Mouse (Mus musculus): ENCODE data around the gene Apoc2. TPM values are rescaled to one million over a fixed set of nuclear protein-coding genes. Genes with fewer than 3 reads are reported as not detected.

The Apoc2 gene
- polyA plus RNA-seq, 1 experiment from 2014 or later, result 0.23 TPM

- Histone ChIP-seq H3K4me3 (replicated peaks) (no peak overlapping the region), H3K4me2 (replicated peaks) (no peak overlapping the region), H3K9ac (replicated peaks) (no peak overlapping the region), H3K9me3 (no peaks in the 10 kb centered on the region), H3K36me3 (peaks cover 50% of the 10 kb centered on the region), H3K27me3 (no peaks in the 10 kb centered on the region), H3K4me1 (replicated peaks) (peaks cover 18% of the 10 kb centered on the region), H3K27ac (no peak overlapping the region)
- 60% methylated on average over 4 of the region's 4 CpGs for WGBS
- ATAC-seq, result no peak
Observed at GRCm38 (mm10) chr7:19713196-19713595, 35.5 kb upstream of the Apoc2 start.

DNA sequence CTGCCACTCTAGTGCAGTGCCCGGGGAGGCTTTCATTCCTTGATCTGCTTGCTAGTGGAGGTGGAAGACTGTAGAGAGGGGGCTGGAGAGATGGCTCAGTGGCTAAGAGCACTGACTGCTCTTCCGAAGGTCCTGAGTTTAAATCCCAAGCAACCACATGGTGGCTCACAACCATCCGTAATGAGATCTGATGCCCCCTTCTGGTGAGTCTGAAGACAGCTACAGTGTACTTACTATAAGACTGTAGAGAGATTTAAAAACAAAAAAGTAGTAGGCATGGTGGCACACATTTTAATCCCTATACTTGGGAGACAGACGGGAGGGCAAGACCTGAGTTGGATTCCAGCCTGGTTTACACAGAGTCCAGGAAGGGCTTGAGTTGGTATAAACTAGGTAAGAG lies 34.7 kb upstream of the Apoc2 start:
- H3K27me3 ChIP-seq, result no peaks in the 10 kb centered on the region
- H3K4me2 ChIP-seq (replicated peaks), result no peak overlapping the region
- H3K36me3 ChIP-seq, result peaks cover 57% of the 10 kb centered on the region
- H3K27ac ChIP-seq, result no peak overlapping the region
- ATAC-seq, result no peak
- 76% methylated on average over 4 of the region's 4 CpGs for WGBS
- H3K4me3 ChIP-seq (replicated peaks), result no peak overlapping the region
- peaks cover 18% of the 10 kb centered on the region for H3K4me1 ChIP-seq (replicated peaks)
- no peak overlapping the region for H3K9ac ChIP-seq (replicated peaks)
- H3K9me3 ChIP-seq, result no peaks in the 10 kb centered on the region

DNA sequence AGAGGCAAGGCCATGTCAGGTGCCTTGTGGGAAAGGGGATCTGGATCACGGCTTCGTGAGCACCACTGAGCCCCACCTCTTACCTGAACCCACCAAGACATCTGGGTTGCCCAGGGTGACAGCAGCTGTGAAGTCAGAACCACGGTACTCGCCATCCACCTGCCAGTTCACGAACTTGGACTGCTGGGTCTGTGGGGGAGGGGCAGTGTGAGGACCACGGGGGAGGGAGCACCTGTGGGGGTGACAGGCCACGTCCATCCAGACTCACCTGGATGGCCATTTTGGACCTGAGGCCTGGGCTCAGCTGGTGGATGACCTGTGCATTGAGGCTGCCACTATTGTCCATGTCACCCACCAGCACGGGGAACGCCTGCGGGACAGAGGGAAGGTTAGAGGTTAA lies 32.9 kb upstream of the Apoc2 start:
- ATAC-seq, result no peak
- H3K4me3 ChIP-seq (replicated peaks), result no peak overlapping the region
- 97% methylated on average over 10 of the region's 10 CpGs for WGBS
- no peaks in the 10 kb centered on the region for H3K9me3 ChIP-seq
- H3K9ac ChIP-seq (replicated peaks), result no peak overlapping the region
- no peak overlapping the region for H3K27ac ChIP-seq
- H3K4me1 ChIP-seq (replicated peaks), result peaks cover 12% of the 10 kb centered on the region
- no peaks in the 10 kb centered on the region for H3K27me3 ChIP-seq
- no peak overlapping the region for H3K4me2 ChIP-seq (replicated peaks)
- H3K36me3 ChIP-seq, result peaks cover 71% of the 10 kb centered on the region

DNA sequence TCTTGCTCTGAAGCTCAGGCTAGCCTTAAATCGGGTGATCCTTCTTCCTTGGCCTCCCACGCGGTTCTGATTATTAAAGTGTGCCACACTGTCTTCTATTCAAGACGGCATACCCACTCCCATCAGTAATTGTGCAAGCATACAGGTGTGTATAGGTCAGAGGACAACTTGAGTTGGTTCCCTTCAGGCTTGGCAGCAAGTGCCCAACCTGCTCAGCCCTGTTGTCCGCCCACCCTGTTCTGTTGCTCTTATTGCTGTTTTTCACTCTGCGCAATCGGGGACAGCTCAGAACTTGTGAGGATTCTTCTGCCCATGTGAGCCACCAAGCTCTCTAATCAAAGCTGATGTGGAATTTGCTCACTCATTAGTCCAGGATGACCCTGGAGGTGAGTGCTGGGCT lies 27.5 kb upstream of the Apoc2 start:
- Histone ChIP-seq H3K27ac (no peak overlapping the region), H3K36me3 (peaks cover 68% of the 10 kb centered on the region), H3K9me3 (no peaks in the 10 kb centered on the region), H3K4me3 (replicated peaks) (no peak overlapping the region), H3K27me3 (no peaks in the 10 kb centered on the region), H3K9ac (replicated peaks) (no peak overlapping the region), H3K4me1 (replicated peaks) (0 out of 2 replicates have a peak, but pooled peaks cover 3% of the 10 kb centered on the region), H3K4me2 (replicated peaks) (no peak overlapping the region)
- no peak for ATAC-seq
- WGBS, result 94% methylated on average over 7 of the region's 7 CpGs

DNA sequence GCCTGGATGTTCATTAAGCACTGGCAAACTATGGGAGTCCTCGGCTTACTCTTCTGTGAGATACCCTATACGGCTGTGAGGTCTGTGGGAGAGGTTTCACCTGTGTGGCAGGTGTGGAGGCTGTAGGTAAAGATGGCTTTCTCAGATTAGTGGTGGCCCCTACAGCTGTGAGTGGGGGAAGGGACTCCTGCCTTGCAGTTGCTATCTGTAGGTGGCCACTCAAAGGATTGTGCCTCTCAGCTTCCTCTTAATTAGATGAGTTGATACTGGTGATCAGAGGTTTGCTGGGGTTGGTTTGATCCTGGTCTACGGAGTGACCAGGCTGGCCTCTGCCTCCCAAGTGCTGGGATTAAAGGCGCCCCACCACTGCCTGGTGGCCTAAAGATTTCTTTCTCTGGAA lies 26.7 kb upstream of the Apoc2 start:
- peaks cover 60% of the 10 kb centered on the region for H3K36me3 ChIP-seq
- WGBS, result 95% methylated on average over 4 of the region's 4 CpGs
- no peaks in the 10 kb centered on the region for H3K9me3 ChIP-seq
- ATAC-seq, result no peak
- peaks cover 4% of the 10 kb centered on the region for H3K4me1 ChIP-seq (replicated peaks)
- H3K27me3 ChIP-seq, result no peaks in the 10 kb centered on the region
- H3K4me3 ChIP-seq (replicated peaks), result no peak overlapping the region
- no peak overlapping the region for H3K4me2 ChIP-seq (replicated peaks)
- no peak overlapping the region for H3K9ac ChIP-seq (replicated peaks)
- no peak overlapping the region for H3K27ac ChIP-seq

- H3K36me3 ChIP-seq, result peaks cover 47% of the 10 kb centered on the region
Observed at GRCm38 (mm10) chr7:19702859-19703555, 25.3 kb upstream of the Apoc2 start.

DNA sequence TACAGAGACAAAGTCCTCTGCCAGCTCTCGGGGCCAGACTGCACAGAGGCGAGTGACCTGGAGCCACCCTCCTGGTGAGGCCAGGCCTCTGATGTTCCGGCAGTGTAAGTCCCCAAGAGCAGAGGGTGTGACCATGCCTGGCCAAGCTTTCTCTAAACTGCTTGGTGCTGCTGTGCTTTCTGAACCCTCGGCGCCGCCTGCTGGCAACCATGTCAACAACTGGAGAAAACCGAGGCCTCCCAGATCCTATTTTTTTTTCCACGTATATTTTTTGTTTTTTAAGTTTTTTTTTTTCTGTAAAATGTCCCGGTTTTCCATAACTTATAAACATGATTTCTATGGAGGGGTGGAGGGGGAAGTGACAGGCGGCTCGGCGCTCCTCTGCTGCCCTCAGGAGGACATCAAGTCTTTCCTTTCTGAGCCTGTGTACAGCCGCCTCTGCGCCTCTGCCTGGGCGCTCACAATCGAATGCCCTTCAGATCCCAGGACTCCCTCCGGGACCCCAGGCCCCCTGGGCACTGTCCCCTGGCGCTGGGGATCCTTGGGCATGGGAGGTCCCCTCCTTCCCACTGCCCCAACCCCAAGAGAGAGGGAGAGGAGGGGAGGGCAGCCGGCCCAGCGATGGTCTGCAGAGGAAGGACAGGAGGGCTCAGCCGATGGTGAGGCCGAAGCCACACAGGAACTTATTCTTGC lies 23.5 kb upstream of the Apoc2 start:
- Histone ChIP-seq H3K4me3 (replicated peaks) (no peak overlapping the region), H3K4me1 (replicated peaks) (peaks cover 21% of the 10 kb centered on the region), H3K9me3 (no peaks in the 10 kb centered on the region), H3K27ac (no peak overlapping the region; the same call in 1 of the 2 replicates), H3K27me3 (no peaks in the 10 kb centered on the region), H3K9ac (replicated peaks) (no peak overlapping the region), H3K4me2 (replicated peaks) (no peak overlapping the region), H3K36me3 (peaks cover 36% of the 10 kb centered on the region)
- peak; percentile 50 for ATAC-seq
- 33% methylated on average over 22 of the region's 22 CpGs for WGBS

More at GRCm38 (mm10) chr7:19702859-19703555, 25.3 kb upstream of the Apoc2 start:
- no peak overlapping the region; the same call in 1 of the 2 replicates for H3K9ac ChIP-seq (replicated peaks)
- peaks cover 19% of the 10 kb centered on the region for H3K4me1 ChIP-seq (replicated peaks)
- H3K27me3 ChIP-seq, result no peaks in the 10 kb centered on the region
- no peak overlapping the region for H3K27ac ChIP-seq
- H3K4me2 ChIP-seq (replicated peaks), result no peak overlapping the region
- no peak for ATAC-seq
- WGBS, result 93% methylated on average over 16 of the region's 16 CpGs
- no peak overlapping the region for H3K4me3 ChIP-seq (replicated peaks)
- no peaks in the 10 kb centered on the region for H3K9me3 ChIP-seq

DNA sequence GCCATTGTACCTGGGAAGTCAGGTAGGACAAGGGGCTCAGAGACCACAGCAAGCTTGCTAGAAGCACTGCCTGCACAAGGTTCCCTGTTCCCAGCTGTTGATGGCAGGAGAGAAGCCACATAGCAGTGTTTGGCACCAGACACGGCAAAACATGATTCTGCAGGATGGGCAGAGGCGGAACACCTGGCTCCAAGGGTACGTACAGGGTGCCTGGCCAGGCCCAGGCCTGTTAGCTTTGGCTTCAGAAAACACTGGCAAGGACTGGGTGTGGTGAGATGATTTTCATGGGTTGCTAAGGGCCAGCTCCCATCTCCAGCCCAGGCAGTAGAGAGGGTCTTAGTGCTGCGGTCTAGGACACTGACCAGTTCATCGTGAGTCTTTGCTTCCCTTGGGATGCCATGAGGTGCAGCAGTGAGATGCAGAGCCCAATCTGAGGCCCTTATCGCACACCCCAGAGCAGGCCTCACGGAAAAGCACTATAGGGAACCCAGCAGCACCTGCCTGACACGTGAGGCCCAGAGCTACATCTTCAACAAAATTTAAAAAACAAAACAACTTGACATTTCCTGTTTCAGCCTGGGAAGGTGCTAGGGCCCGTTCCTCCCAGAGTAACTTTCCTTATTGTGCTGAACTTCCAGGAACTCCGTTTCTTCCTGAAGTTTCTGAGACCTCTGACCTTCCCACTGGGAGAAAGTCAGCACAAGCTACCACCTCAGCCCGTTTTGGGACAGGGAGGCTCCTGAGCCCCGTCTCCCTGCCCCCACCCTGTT lies 22.7 kb upstream of the Apoc2 start:
- Histone ChIP-seq H3K27ac (no peak overlapping the region; the same call in 1 of the 2 replicates), H3K4me2 (replicated peaks) (no peak overlapping the region), H3K9me3 (no peaks in the 10 kb centered on the region), H3K9ac (replicated peaks) (no peak overlapping the region), H3K4me1 (replicated peaks) (peaks cover 21% of the 10 kb centered on the region), H3K27me3 (no peaks in the 10 kb centered on the region), H3K4me3 (replicated peaks) (no peak overlapping the region), H3K36me3 (peaks cover 38% of the 10 kb centered on the region)
- WGBS, result 63% methylated on average over 12 of the region's 12 CpGs
- ATAC-seq, result no peak

GRCm38 (mm10) chr7:19699827-19700148 lies 22.0 kb upstream of the Apoc2 start:
- no peak overlapping the region for H3K9ac ChIP-seq (replicated peaks)
- no peaks in the 10 kb centered on the region for H3K9me3 ChIP-seq
- WGBS, result 85% methylated on average over 4 of the region's 4 CpGs
- H3K4me2 ChIP-seq (replicated peaks), result 0 out of 2 replicates have a peak overlapping the region, but pooled peaks have one; percentile 64
- no peak overlapping the region for H3K27ac ChIP-seq
- H3K4me3 ChIP-seq (replicated peaks), result no peak overlapping the region
- no peaks in the 10 kb centered on the region for H3K27me3 ChIP-seq
- ATAC-seq, result no peak
- H3K4me1 ChIP-seq (replicated peaks), result peaks cover 21% of the 10 kb centered on the region
- H3K36me3 ChIP-seq, result peaks cover 38% of the 10 kb centered on the region

- WGBS, result 2% methylated on average over 19 of the region's 20 CpGs
- H3K27me3 ChIP-seq, result no peaks in the 10 kb centered on the region
- peaks cover 33% of the 10 kb centered on the region for H3K36me3 ChIP-seq
- peak within 1 kb of the TSS; percentile 66 for H3K9ac ChIP-seq (replicated peaks)
- ATAC-seq, result peak; percentile 49; the same call in 1 of the 2 replicates
- peaks cover 21% of the 10 kb centered on the region for H3K4me1 ChIP-seq (replicated peaks)
- peak within 1 kb of the TSS; percentile 4; the same call in 1 of the 2 replicates for H3K27ac ChIP-seq
- no peaks in the 10 kb centered on the region for H3K9me3 ChIP-seq
- H3K4me3 ChIP-seq (replicated peaks), result peak within 1 kb of the TSS; percentile 36
- peak within 1 kb of the TSS; percentile 64 for H3K4me2 ChIP-seq (replicated peaks)
Observed at GRCm38 (mm10) chr7:19698907-19699826, 21.4 kb upstream of the Apoc2 start, which contains the start of gene Apoe. Gene Apoe, minus strand, starts transcription at chr7:19699188.
